Mouse (Mus musculus) midbrain, embryonic 13.5 days (tissue): ENCODE results near the gene Mlkl. TPM values are rescaled to one million over a fixed set of nuclear protein-coding genes. Genes with fewer than 3 reads are reported as not detected.

Experiments
- ATAC-seq: fragments of 200-750 bp; cut with Nextera tagmentation; 2 replicates; pipeline ENCODE4 v1.8.0; 2017; ENCODE audit warnings: mild to moderate bottlenecking, moderate TSS enrichment, moderate library complexity
- H3K27ac ChIP-seq: fragments of 300-500 bp; sonication (generic); 2 replicates; pipeline ENCODE4 v1.5.1; 2015; ENCODE audit warnings: inconsistent platforms, mild to moderate bottlenecking, moderate library complexity
- H3K27me3 ChIP-seq: fragments of 300-500 bp; sonication (generic); 2 replicates; pipeline ENCODE4 v1.6.1; 2015; ENCODE audit warnings: mild to moderate bottlenecking, inconsistent platforms
- H3K36me3 ChIP-seq: fragments of 300-500 bp; sonication (generic); 2 replicates; pipeline ENCODE4 v1.6.1; 2015; ENCODE audit warnings: mild to moderate bottlenecking, inconsistent platforms
- H3K4me1 ChIP-seq: fragments of 300-500 bp; sonication (generic); replicated peaks from 2 replicates; pipeline ENCODE4 v1.6.1; 2015; ENCODE audit warnings: inconsistent platforms
- H3K4me2 ChIP-seq: fragments of 300-500 bp; sonication (generic); replicated peaks from 2 replicates; pipeline ENCODE4 v1.6.1; 2015; ENCODE audit warnings: moderate library complexity, mild to moderate bottlenecking, inconsistent platforms
- H3K4me3 ChIP-seq: fragments of 300-500 bp; sonication (generic); replicated peaks from 2 replicates; pipeline ENCODE4 v1.5.1; 2015; ENCODE audit warnings: mild to moderate bottlenecking, inconsistent platforms
- H3K9ac ChIP-seq: fragments of 300-500 bp; sonication (generic); replicated peaks from 2 replicates; pipeline ENCODE4 v1.6.1; 2015; ENCODE audit warnings: mild to moderate bottlenecking, inconsistent platforms
- H3K9me3 ChIP-seq: fragments of 300-500 bp; sonication (generic); 2 replicates; pipeline ENCODE4 v1.6.1; 2016; ENCODE audit warnings: mild to moderate bottlenecking, inconsistent platforms
- WGBS: fragments of 180-500 bp; shearing (Covaris S2); methylation state at CpG from one replicate; pipeline ENCODE4 v1.1.7; 2015; 5-methylcytosine and 5-hydroxymethylcytosine counted together
- polyA plus RNA-seq: library from polyadenylated mRNA; unstranded; fragments of >200 nt; fragmentation: Nextera tagmentation; extraction: Ambion mirVana; gene quantifications from 2 replicates; pipeline ENCODE4 v1.2.1, GENCODE M21; 2015

The Mlkl gene
- polyA plus RNA-seq = 0.32 and 0.38 TPM in 2 replicates

- Histone ChIP-seq H3K27ac (no peak within 1 kb of the TSS), H3K27me3 (peaks cover 37% of the 10 kb centered on the region), H3K4me2 (peak within 1 kb of the TSS; percentile 71), H3K4me3 (peak within 1 kb of the TSS; percentile 40), H3K36me3 (no peaks in the 10 kb centered on the region), H3K9me3 (no peaks in the 10 kb centered on the region), H3K4me1 (peaks cover 6% of the 10 kb centered on the region), H3K9ac (peak within 1 kb of the TSS; percentile 43; the same call in 1 of the 2 replicates)
- WGBS = under 1% methylated on average over 29 of the region's 29 CpGs
- no peak for ATAC-seq
Observed at GRCm38 (mm10) chr8:111337890-111338347, at the start of gene Mlkl. Gene Mlkl, minus strand, starts transcription at chr8:111338177.

GRCm38 (mm10) chr8:111385915-111386314 is 47.9 kb upstream of the Mlkl start:
- H3K9me3 ChIP-seq = no peaks in the 10 kb centered on the region
- WGBS = 83% methylated on average over 9 of the region's 9 CpGs
- H3K27me3 ChIP-seq = peaks cover 23% of the 10 kb centered on the region; the same call in 1 of the 2 replicates
- ATAC-seq = no peak
- no peak overlapping the region for H3K27ac ChIP-seq
- H3K4me3 ChIP-seq = no peak overlapping the region
- no peaks in the 10 kb centered on the region for H3K36me3 ChIP-seq
- no peaks in the 10 kb centered on the region for H3K4me1 ChIP-seq
- no peak overlapping the region for H3K9ac ChIP-seq
- H3K4me2 ChIP-seq = no peak overlapping the region

- no peak overlapping the region for H3K9ac ChIP-seq
- H3K27ac ChIP-seq = no peak overlapping the region
- WGBS = 49% methylated on average over 2 of the region's 2 CpGs
- no peak for ATAC-seq
- H3K4me1 ChIP-seq = no peaks in the 10 kb centered on the region
- no peaks in the 10 kb centered on the region for H3K9me3 ChIP-seq
- H3K27me3 ChIP-seq = peaks cover 17% of the 10 kb centered on the region; the same call in 1 of the 2 replicates
- H3K36me3 ChIP-seq = no peaks in the 10 kb centered on the region
- no peak overlapping the region for H3K4me2 ChIP-seq
- no peak overlapping the region for H3K4me3 ChIP-seq
Observed at GRCm38 (mm10) chr8:111384628-111385027, 46.7 kb upstream of the Mlkl start.

- H3K4me2 ChIP-seq = no peak overlapping the region
- no peaks in the 10 kb centered on the region for H3K36me3 ChIP-seq
- WGBS = 65% methylated on average over 6 of the region's 6 CpGs
- H3K4me3 ChIP-seq = no peak overlapping the region
- ATAC-seq = no peak
- no peak overlapping the region for H3K9ac ChIP-seq
- H3K4me1 ChIP-seq = no peaks in the 10 kb centered on the region
- H3K9me3 ChIP-seq = no peaks in the 10 kb centered on the region
- H3K27me3 ChIP-seq = no peaks in the 10 kb centered on the region
- no peak overlapping the region for H3K27ac ChIP-seq
Observed at GRCm38 (mm10) chr8:111375192-111375591, 37.2 kb upstream of the Mlkl start.

GRCm38 (mm10) chr8:111369711-111370110 is 31.7 kb upstream of the Mlkl start:
- no peaks in the 10 kb centered on the region for H3K4me1 ChIP-seq
- no peak for ATAC-seq
- 89% methylated on average over 9 of the region's 9 CpGs for WGBS
- no peaks in the 10 kb centered on the region for H3K36me3 ChIP-seq
- no peaks in the 10 kb centered on the region for H3K9me3 ChIP-seq
- H3K4me3 ChIP-seq = no peak overlapping the region
- no peaks in the 10 kb centered on the region for H3K27me3 ChIP-seq
- H3K27ac ChIP-seq = no peak overlapping the region
- H3K4me2 ChIP-seq = no peak overlapping the region
- H3K9ac ChIP-seq = no peak overlapping the region

- Histone ChIP-seq H3K27me3 (no peaks in the 10 kb centered on the region), H3K9me3 (no peaks in the 10 kb centered on the region), H3K4me2 (no peak overlapping the region), H3K36me3 (no peaks in the 10 kb centered on the region), H3K27ac (no peak overlapping the region), H3K9ac (no peak overlapping the region), H3K4me3 (no peak overlapping the region), H3K4me1 (no peaks in the 10 kb centered on the region)
- no peak for ATAC-seq
- WGBS = 85% methylated on average over 8 of the region's 8 CpGs
Observed at GRCm38 (mm10) chr8:111367350-111367749, 29.4 kb upstream of the Mlkl start.

GRCm38 (mm10) chr8:111366610-111367234 is 28.7 kb upstream of the Mlkl start:
- Histone ChIP-seq H3K4me3 (no peak overlapping the region), H3K9ac (no peak overlapping the region), H3K4me1 (no peaks in the 10 kb centered on the region), H3K4me2 (no peak overlapping the region), H3K9me3 (no peaks in the 10 kb centered on the region), H3K36me3 (no peaks in the 10 kb centered on the region), H3K27me3 (no peaks in the 10 kb centered on the region), H3K27ac (no peak overlapping the region)
- no peak for ATAC-seq
- WGBS = 46% methylated on average over 14 of the region's 14 CpGs

- no peak overlapping the region for H3K27ac ChIP-seq
- no peak overlapping the region for H3K4me2 ChIP-seq
- H3K4me1 ChIP-seq = 0 out of 2 replicates have a peak, but pooled peaks cover 5% of the 10 kb centered on the region
- H3K36me3 ChIP-seq = no peaks in the 10 kb centered on the region
- WGBS = 81% methylated on average over 8 of the region's 8 CpGs
- no peak for ATAC-seq
- H3K9ac ChIP-seq = no peak overlapping the region
- H3K27me3 ChIP-seq = no peaks in the 10 kb centered on the region
- H3K4me3 ChIP-seq = no peak overlapping the region
- no peaks in the 10 kb centered on the region; the same call in 1 of the 2 replicates for H3K9me3 ChIP-seq
Observed at GRCm38 (mm10) chr8:111363489-111363888, 25.5 kb upstream of the Mlkl start.

- no peak overlapping the region for H3K9ac ChIP-seq
- 0 out of 2 replicates have a peak, but pooled peaks cover 5% of the 10 kb centered on the region for H3K4me1 ChIP-seq
- ATAC-seq = 0 out of 2 replicates have a peak, but pooled peaks have one; percentile 27
- H3K27ac ChIP-seq = no peak overlapping the region
- 67% methylated on average over 7 of the region's 7 CpGs for WGBS
- H3K36me3 ChIP-seq = no peaks in the 10 kb centered on the region
- H3K27me3 ChIP-seq = no peaks in the 10 kb centered on the region
- H3K9me3 ChIP-seq = no peaks in the 10 kb centered on the region; the same call in 1 of the 2 replicates
- no peak overlapping the region for H3K4me3 ChIP-seq
- H3K4me2 ChIP-seq = no peak overlapping the region
Observed at GRCm38 (mm10) chr8:111360579-111361209, 22.7 kb upstream of the Mlkl start.

- no peak overlapping the region for H3K4me2 ChIP-seq
- no peaks in the 10 kb centered on the region for H3K36me3 ChIP-seq
- no peak for ATAC-seq
- no peak overlapping the region for H3K27ac ChIP-seq
- no peaks in the 10 kb centered on the region; the same call in 1 of the 2 replicates for H3K9me3 ChIP-seq
- WGBS = 73% methylated on average over 5 of the region's 5 CpGs
- H3K27me3 ChIP-seq = no peaks in the 10 kb centered on the region
- no peak overlapping the region for H3K4me3 ChIP-seq
- H3K4me1 ChIP-seq = 0 out of 2 replicates have a peak, but pooled peaks cover 5% of the 10 kb centered on the region
- no peak overlapping the region for H3K9ac ChIP-seq
Observed at GRCm38 (mm10) chr8:111359936-111360335, 22.0 kb upstream of the Mlkl start.

- Histone ChIP-seq H3K9me3 (no peaks in the 10 kb centered on the region; the same call in 1 of the 2 replicates), H3K4me2 (no peak overlapping the region), H3K4me3 (no peak overlapping the region), H3K27me3 (no peaks in the 10 kb centered on the region), H3K27ac (no peak overlapping the region), H3K9ac (no peak overlapping the region), H3K4me1 (0 out of 2 replicates have a peak, but pooled peaks cover 5% of the 10 kb centered on the region), H3K36me3 (no peaks in the 10 kb centered on the region)
- ATAC-seq = no peak
- WGBS = 68% methylated on average over 1 of the region's 1 CpGs
Observed at GRCm38 (mm10) chr8:111358905-111359304, 20.9 kb upstream of the Mlkl start.

- Histone ChIP-seq H3K4me2 (no peak overlapping the region), H3K36me3 (no peaks in the 10 kb centered on the region), H3K9ac (no peak overlapping the region), H3K4me1 (0 out of 2 replicates have a peak, but pooled peaks cover 5% of the 10 kb centered on the region), H3K27ac (no peak overlapping the region), H3K27me3 (no peaks in the 10 kb centered on the region), H3K4me3 (no peak overlapping the region), H3K9me3 (no peaks in the 10 kb centered on the region; the same call in 1 of the 2 replicates)
- ATAC-seq = no peak
- WGBS = 86% methylated on average over 4 of the region's 4 CpGs
Observed at GRCm38 (mm10) chr8:111357433-111357832, 19.5 kb upstream of the Mlkl start.
